Mouse (Mus musculus) olfactory bulb, adult 2 months (tissue): ENCODE measurements around the gene Bpifc. TPM values are rescaled to one million over a fixed set of nuclear protein-coding genes. Genes with fewer than 3 reads are reported as not detected.
"Not testable (repeated sequence)": the region's sequence is repeated elsewhere in the genome, so short reads cannot be mapped to it uniquely, and the experiment has no call there.

Experiments
- H3K27ac ChIP-seq: fragments of 200-500 bp; 2 replicates; pipeline ENCODE4 v1.5.1; 2012; ENCODE audit warnings: low read depth, low read length; ENCODE audit not compliant: insufficient read depth
- H3K4me1 ChIP-seq: fragments of 200-500 bp; 2 replicates; pipeline ENCODE4 v1.6.1; 2012; ENCODE audit warnings: low read length; ENCODE audit not compliant: control insufficient read depth, insufficient read depth
- H3K4me3 ChIP-seq: fragments of 200-500 bp; 2 replicates; pipeline ENCODE4 v1.5.1; 2012; ENCODE audit warnings: mild to moderate bottlenecking, low read depth, low read length, moderate library complexity; ENCODE audit not compliant: insufficient read depth
- CTCF ChIP-seq: fragments of 200-500 bp; IDR thresholded peaks from 2 replicates; pipeline ENCODE4 v1.5.1; 2012; ENCODE audit warnings: low read depth, mild to moderate bottlenecking, low read length, moderate library complexity; ENCODE audit not compliant: insufficient read depth
- POLR2A ChIP-seq: fragments of 200-500 bp; IDR thresholded peaks from 2 replicates; pipeline ENCODE4 v1.6.1; 2012; ENCODE audit warnings: mild to moderate bottlenecking, low read depth, low read length, moderate library complexity; ENCODE audit not compliant: insufficient read depth
- WGBS: fragments of 180-500 bp; shearing (Covaris S2); methylation state at CpG from one replicate; pipeline ENCODE4 v1.1.7; 2018; 5-methylcytosine and 5-hydroxymethylcytosine counted together
- polyA plus RNA-seq: library from polyadenylated mRNA; stranded (reverse); fragments of >200 nt; gene quantifications from 2 replicates; pipeline ENCODE4 v1.2.4, GENCODE M21; 2012; ENCODE audit warnings: low replicate concordance; ENCODE audit not compliant: missing spikeins, insufficient read depth, insufficient read length

Gene Bpifc
- polyA plus RNA-seq, 1 experiment: not detected

- TF ChIP-seq CTCF (no peak), POLR2A (no peak)
- Histone ChIP-seq H3K27ac (no peak overlapping the region), H3K4me1 (no peaks in the 10 kb centered on the region), H3K4me3 (no peak overlapping the region)
- 80% methylated on average over 8 of the region's 8 CpGs for WGBS
Observed at GRCm38 (mm10) chr10:86044066-86044465, 32.4 kb upstream of the Bpifc start.

GRCm38 (mm10) chr10:86043651-86044050 lies 32.0 kb upstream of the Bpifc start:
- no peak overlapping the region for H3K27ac ChIP-seq
- no peak overlapping the region for H3K4me3 ChIP-seq
- WGBS: 79% methylated on average over 4 of the region's 4 CpGs
- TF ChIP-seq POLR2A (no peak), CTCF (no peak)
- H3K4me1 ChIP-seq: no peaks in the 10 kb centered on the region

GRCm38 (mm10) chr10:86034007-86034728 lies 22.5 kb upstream of the Bpifc start:
- Histone ChIP-seq H3K27ac (no peak overlapping the region), H3K4me1 (no peaks in the 10 kb centered on the region), H3K4me3 (no peak overlapping the region)
- TF ChIP-seq CTCF (no peak), POLR2A (no peak)
- WGBS: 50% methylated on average over 2 of the region's 2 CpGs

- Histone ChIP-seq H3K27ac (no peak overlapping the region), H3K4me1 (no peaks in the 10 kb centered on the region)
- WGBS: 69% methylated on average over 3 of the region's 3 CpGs
Observed at GRCm38 (mm10) chr10:86032517-86032916, 20.8 kb upstream of the Bpifc start.

GRCm38 (mm10) chr10:86030743-86031142 lies 19.0 kb upstream of the Bpifc start:
- Histone ChIP-seq H3K27ac (no peak overlapping the region), H3K4me1 (no peaks in the 10 kb centered on the region), H3K4me3 (no peak overlapping the region)
- 92% methylated on average over 7 of the region's 7 CpGs for WGBS
- TF ChIP-seq CTCF: no peak
- TF ChIP-seq POLR2A: no peak

More at GRCm38 (mm10) chr10:86032517-86032916, 20.8 kb upstream of the Bpifc start:
- H3K4me3 ChIP-seq: no peak overlapping the region
- TF ChIP-seq POLR2A (no peak), CTCF (no peak)

GRCm38 (mm10) chr10:86026807-86027206 lies 15.1 kb upstream of the Bpifc start:
- H3K4me1 ChIP-seq, H3K27ac ChIP-seq, H3K4me3 ChIP-seq: not testable (repeated sequence)
- 91% methylated on average over 1 of the region's 1 CpGs for WGBS

GRCm38 (mm10) chr10:86026354-86026753 lies 14.7 kb upstream of the Bpifc start:
- over 99% methylated on average over 3 of the region's 3 CpGs for WGBS
- no peak overlapping the region for H3K27ac ChIP-seq

GRCm38 (mm10) chr10:86025906-86026305 lies 14.2 kb upstream of the Bpifc start:
- TF ChIP-seq POLR2A: no peak
- no peak for TF ChIP-seq CTCF
- H3K4me3 ChIP-seq: no peak overlapping the region
- H3K27ac ChIP-seq: no peak overlapping the region
- 0 out of 2 replicates have a peak, but pooled peaks cover 4% of the 10 kb centered on the region for H3K4me1 ChIP-seq
- 90% methylated on average over 2 of the region's 2 CpGs for WGBS

More at GRCm38 (mm10) chr10:86026354-86026753, 14.7 kb upstream of the Bpifc start:
- no peak for TF ChIP-seq POLR2A
- TF ChIP-seq CTCF: no peak
- Histone ChIP-seq H3K4me3 (no peak overlapping the region), H3K4me1 (0 out of 2 replicates have a peak, but pooled peaks cover 4% of the 10 kb centered on the region)

- H3K4me1 ChIP-seq: 0 out of 2 replicates have a peak, but pooled peaks cover 4% of the 10 kb centered on the region
- H3K27ac ChIP-seq: no peak overlapping the region
- TF ChIP-seq POLR2A (no peak), CTCF (no peak)
- no peak overlapping the region for H3K4me3 ChIP-seq
Observed at GRCm38 (mm10) chr10:86023149-86023548, 11.5 kb upstream of the Bpifc start.
